Mouse (Mus musculus): ENCODE data around the gene Ndufc1. TPM values are rescaled to one million over a fixed set of nuclear protein-coding genes. Genes with fewer than 3 reads are reported as not detected.
"Not testable (repeated sequence)": the region's sequence is repeated elsewhere in the genome, so short reads cannot be mapped to it uniquely, and the experiment has no call there.

Ndufc1 gene
- total RNA-seq, 2 experiments from 2014 or later: 1,753 to 1,760 TPM

DNA sequence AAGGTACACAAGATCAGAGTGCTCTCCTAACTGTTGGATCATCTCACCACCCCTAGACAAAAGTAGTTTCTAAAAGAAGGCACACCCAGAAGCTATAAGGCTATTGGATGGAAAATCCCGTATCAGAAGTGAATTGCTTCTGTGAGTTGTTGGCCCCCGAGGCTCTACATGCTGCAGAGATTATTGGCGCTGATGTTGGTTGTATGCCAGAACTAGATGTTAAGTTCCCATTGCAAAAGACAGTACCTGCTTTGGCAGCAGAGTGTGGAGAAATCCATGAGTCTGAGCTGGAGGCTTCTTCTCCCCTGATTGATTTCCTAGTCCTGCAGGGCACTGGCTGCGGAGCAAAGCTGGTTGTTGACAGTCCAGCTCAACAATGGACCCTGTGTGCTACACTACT, 40.8 kb downstream of the Ndufc1 start:
- no peak for DNase-seq

DNA sequence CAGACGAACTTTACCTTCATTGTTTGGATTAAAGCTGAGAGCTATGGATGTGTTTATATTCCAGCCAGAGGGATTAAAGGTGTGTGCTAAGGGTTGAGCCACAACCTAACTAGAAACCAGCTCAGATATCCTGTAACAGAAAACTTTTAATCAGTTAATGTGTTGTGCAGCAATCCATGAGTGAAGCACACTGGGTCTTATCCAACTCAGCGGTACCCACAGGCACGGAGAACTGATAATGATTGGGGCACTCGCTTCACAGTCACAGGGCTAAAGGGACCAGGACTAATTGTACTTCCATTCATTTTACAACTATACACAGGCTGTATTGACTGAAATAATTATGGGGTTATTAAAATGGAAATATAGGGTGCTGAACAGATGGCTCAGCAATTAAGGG, 41.9 kb downstream of the Ndufc1 start:
- DNase-seq: no peak

DNA sequence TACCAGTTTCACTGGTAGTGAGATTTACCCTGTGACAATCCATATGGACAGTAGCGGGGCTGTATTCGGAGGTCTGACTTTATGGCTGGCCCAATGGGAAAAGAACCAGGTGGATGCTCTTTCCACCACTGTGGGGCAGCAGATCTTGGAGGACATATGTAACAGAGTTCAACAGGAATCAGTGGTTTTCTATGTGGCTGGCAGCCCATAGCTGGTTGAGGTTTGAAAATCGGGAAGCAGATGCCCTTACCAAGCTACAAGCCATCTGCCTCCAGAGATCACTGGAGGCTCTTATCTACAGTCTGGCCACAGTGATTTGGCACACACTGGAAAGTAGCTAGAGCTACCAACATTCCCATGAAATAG, 43.3 kb downstream of the Ndufc1 start:
- no peak for DNase-seq

DNA sequence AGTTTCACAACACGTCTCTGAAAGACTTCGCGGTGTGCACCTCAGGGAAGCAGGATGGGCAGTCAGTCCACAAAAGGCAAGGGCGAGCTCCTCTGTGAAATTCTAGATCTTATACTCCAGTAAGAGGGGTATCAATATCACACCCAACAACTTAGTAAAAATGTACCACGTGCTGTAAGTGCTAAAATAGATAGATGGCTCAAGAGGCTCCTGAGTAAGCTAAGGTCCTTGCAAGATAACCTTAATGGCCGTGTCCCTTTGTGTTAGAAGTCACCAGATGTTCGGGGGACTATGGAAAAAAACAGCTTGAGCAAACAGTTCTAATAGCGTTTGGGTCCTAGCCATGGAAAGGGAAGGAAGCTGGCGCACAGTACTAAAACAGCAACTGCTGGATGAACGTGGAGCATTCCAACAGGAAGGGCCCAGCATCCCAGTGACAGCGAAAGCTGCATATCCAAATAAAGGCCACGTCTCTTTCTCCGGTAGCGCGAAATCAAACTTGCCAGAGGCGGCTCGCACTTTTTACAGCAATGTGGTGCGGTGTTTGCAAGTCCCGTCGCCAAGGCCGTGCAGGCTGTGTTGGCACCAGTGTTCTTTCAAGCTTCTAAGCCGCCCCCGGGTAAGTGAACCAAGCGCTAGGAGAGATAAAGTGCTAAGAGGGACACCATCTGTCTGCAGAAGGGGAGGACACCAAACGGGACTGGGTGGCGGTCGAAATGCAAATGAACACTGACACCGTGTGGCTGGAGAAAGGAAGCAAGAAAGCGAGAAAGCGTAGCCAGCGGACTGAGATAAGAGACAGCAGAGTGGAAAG, 43.9 kb downstream of the Ndufc1 start:
- peak; percentile 85 to 89 for DNase-seq

DNA sequence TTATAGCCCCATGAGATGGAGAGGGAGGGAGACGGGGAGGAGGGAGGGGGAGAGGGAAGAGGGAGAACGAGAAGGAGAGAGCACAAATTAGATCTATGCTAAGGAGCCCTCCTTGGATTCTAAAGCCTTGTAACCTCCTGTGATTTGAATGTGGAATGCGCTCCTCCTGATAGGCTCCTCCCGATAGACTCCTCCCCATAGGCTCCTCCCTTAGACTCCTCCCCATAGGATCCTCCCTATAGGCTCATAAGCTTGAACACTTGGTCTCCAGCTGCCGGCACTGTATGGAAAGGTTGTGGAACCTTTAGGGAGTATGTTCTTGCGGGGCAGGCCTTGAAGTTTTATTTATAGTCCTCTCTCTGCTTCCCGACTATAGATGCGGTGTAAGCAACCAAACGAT, 47.7 kb downstream of the Ndufc1 start:
- no peak for DNase-seq

DNA sequence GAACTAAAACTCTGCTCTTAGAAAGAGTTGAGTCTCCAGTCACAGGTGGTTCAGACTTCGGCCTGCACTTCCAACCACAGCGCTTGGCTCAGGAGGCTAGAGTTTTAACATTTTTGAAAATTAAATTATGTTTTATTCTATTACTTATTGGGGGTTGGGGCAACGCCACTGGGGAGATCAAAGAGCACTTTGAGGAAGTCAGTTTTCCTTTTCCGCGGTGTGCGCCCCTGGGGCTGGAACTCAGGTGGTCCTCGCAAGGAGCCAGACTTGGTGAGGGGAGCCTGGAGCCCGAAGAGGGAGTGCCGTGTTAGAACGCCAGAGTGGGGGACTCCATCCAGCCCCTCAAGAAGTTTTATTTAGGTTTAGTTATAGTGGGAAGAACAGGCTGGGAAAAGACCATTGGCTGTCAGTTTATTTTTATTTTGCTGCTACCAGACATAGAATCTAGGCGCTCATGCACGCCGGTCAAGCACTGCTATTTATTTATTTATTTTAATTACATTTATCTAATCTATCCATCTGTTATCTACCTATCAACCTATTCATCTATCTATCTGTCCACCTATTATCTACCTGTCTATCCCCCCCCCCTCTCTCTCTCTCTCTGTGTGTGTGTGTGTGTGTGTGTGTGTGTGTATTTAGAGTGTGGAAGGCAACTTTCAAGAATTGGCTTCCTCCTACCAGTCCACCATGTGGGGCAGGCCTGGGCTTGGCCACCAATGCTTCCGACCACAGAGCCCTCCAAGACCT, 49.1 kb downstream of the Ndufc1 start:
- no peak for DNase-seq

DNA sequence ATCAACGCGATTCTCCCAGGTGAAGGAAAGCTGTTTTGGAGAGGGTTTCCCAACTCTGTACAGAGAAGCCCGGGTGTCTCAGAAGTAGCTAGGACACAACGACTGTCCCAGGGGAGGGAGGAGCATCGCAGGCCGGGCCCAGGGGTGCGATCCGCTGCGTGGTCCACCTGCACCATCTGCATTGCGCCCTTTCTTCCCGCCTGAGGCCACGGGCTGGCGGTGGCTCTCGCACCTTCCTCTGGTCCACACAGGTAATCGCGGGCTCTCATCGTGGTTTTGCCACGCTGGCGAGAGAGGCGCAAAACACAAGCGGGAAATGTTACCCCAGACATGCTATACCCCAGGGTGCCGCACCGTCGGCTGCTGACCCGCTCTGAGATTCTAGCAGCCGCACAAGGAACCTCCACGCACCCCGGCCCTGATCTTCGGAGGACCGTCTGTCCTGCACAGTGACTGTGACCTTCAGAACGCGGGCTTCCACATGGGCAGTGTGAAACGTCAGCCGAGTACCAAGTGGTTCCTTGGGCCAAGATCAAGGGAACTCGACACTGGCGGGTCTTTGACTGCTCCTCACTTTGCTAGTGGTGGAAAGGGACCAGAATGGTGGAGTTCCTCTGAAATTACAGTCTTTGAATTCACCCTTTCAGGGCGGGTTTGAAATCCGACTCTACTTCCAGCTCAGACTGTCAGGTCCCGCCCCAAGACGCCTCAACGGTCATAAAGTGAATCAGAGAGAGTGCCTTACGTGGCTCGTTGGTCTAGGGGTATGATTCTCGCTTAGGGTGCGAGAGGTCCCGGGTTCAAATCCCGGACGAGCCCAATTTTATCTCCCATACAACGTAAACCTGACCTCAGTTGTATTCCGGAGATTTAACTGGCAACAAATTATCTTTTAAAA, 49.9 kb downstream of the Ndufc1 start:
- peak; percentile 68 to 81 for DNase-seq

DNA sequence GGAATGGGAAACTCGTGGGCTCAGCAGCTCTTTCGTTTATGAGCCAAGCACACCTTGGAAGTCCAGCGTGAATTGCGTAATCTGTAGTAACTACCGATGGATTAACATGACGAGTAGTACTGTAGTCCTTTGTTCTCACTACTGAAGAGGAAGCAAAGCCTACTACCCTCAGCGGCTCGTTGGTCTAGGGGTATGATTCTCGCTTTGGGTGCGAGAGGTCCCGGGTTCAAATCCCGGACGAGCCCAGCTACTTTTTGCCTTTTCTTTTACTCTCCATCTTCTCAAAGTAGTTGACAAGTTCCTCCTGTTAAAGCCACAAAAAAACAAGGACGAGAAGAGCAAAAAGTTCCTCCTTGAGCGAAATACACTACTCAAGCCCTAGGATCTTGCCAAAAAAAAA, 50.6 kb downstream of the Ndufc1 start:
- DNase-seq: peak; percentile 65 to 84

DNA sequence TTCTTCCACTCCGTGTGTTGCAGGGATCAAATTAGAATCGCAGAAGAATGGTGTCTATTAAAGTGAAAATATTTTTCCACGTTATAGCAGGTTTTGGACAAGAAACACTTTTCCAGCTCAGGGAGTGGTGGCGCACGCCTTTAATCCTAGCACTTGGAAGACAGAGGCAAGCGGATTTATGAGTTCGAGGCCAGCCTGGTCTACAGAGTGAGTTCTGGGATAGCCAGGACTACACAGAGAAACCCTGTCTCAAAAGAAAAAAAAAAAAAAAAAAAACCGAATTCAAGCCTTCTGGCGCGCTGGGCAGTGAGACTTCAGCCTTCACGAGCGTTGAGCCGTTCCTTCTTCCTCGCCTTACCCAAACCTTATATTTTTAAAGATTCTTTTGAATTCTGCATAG, 51.2 kb downstream of the Ndufc1 start:
- no peak for DNase-seq

DNA sequence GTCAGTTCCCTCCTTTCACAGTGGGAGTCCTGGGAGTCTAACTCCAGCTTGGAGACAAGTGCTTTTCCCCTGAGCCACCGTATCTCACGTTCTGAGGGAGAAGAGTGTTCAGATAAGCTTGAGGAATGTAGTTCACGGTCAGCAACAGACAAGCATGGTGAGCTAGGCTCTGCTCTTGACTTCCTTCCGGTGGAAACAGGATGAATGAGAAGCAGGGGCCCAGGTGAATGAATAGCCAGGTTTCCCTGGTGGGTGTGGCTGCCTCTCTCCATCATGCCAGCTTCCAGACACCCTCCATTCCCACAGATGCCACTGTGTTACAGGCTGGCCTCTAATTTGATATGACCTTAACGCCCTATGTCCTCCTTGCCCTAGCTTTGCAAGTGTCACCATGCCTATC, 51.7 kb downstream of the Ndufc1 start:
- no peak for DNase-seq

DNA sequence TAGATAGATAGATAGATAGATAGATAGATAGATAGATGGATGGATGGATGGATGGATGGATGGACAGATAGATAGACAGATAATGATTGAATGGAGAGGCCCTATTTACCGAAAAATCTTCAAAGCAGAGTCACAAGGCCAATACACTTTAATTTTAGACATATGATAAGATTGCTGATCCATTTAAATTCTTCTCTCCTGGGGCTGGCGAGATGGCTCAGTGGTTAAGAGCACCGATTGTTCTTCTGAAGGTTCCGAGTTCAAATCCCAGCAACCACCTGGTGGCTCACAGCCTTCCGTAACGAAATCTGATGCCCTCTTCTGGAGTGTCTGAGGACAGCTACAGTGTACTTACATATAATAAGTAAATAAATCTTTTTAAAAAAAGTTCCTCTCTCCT, 53.8 kb downstream of the Ndufc1 start:
- not testable (repeated sequence) for DNase-seq

Other genes starting within 250 kb of the Ndufc1 start
- 10 to 100 TPM; 42.3 to 52.1 TPM for gene Noct, start 184.5 kb downstream of the Ndufc1 start, total RNA-seq (2021)
- gene Elf2, start 68.3 kb downstream of the Ndufc1 start, total RNA-seq (2021): 10 to 100 TPM; 54.7 to 57.0 TPM
- under 1 TPM; 0.31 to 0.35 TPM for gene Mgarp, start 12.2 kb downstream of the Ndufc1 start, total RNA-seq (2021)
- 10 to 100 TPM; 54.8 TPM for gene Naa15, start 6.2 kb upstream of the Ndufc1 start, total RNA-seq (2021)
- 1 to 10 TPM; 8.9 to 9.9 TPM for gene Rab33b, start 74.9 kb upstream of the Ndufc1 start, total RNA-seq (2021)
- 10 to 100 TPM; 46.0 to 53.0 TPM for gene Setd7, start 151.9 kb upstream of the Ndufc1 start, total RNA-seq (2021)